Mouse (Mus musculus): ENCODE measurements around the gene Olfml3. TPM values are rescaled to one million over a fixed set of nuclear protein-coding genes. Genes with fewer than 3 reads are reported as not detected.

Olfml3 gene
- polyA plus RNA-seq, 1 experiment from 2014 or later = 51.2 TPM

DNA sequence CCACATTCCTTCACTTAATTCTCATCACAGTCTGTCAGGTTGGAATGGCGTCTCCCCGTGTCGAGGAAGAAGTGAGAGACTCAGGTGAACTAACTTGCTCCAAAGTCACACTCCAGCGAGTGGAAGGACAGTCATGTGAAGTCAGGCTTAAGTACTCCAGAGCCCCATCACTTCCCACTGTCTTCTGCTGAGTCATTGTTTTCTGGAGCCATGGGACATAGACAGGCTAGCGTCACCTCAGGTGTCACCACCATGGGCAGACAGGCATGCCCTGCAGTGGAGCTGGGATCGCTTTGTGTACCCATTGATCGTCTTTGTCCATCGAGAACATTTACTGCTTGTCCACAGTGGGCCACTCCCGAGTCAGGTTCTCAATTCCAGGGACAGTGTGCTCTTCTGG lies 8.0 kb downstream of the Olfml3 start:
- WGBS = 76% methylated on average over 9 of the region's 9 CpGs
- DNase-seq (ENCODE audit: low spot score) = no peak
- H3K4me3 ChIP-seq (replicated peaks; ENCODE audit: low read depth, low read length) = no peak overlapping the region
- no peak for TF ChIP-seq CTCF (IDR thresholded peaks at IDR 0.05; ENCODE audit: low read depth)
- no peaks in the 10 kb centered on the region for H3K27me3 ChIP-seq (ENCODE audit: insufficient read depth, low read length)
- no peak overlapping the region for H3K27ac ChIP-seq
- H3K36me3 ChIP-seq (ENCODE audit: insufficient read depth, low read length) = no peaks in the 10 kb centered on the region
- H3K4me1 ChIP-seq (replicated peaks; ENCODE audit: insufficient read depth, low read length) = peaks cover 12% of the 10 kb centered on the region; the same call in 1 of the 2 replicates
- H3K9me3 ChIP-seq (replicated peaks; ENCODE audit: low read length) = no peaks in the 10 kb centered on the region
- H3K9ac ChIP-seq (ENCODE audit: low read depth, low read length) = no peak overlapping the region
- H3K4me2 ChIP-seq (ENCODE audit: low read length) = no peak overlapping the region
- ATAC-seq (replicated peaks; ENCODE audit: low FRiP score, low read depth) = no peak

DNA sequence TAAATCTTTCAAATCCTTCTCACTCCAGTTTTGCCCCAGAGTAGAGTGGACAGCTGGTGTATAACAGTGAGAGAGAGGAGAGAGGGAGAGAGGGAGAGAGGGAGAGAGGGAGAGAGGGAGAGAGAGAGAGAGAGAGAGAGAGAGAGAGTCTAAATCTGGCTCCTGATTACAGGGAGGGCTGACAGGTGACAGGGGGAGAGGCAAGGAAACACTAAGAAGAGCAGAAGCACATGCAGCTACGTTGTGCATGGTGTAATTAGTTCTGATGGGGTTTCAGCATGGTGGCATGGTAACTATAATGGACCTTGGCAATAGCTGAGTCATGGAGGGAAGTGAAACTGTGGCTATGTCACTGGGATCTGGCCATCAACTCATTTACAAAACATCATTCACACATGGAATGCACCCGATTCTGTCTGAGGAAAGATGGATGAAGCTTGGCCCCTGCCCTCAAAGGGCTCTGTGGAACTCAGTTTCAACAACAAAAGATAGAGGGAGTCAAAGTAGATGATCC lies 9.9 kb downstream of the Olfml3 start:
- Histone ChIP-seq H3K27ac (no peak overlapping the region), H3K36me3 (ENCODE audit: insufficient read depth, low read length) (no peaks in the 10 kb centered on the region), H3K9me3 (replicated peaks; ENCODE audit: low read length) (no peaks in the 10 kb centered on the region), H3K27me3 (ENCODE audit: insufficient read depth, low read length) (no peaks in the 10 kb centered on the region), H3K4me1 (replicated peaks; ENCODE audit: insufficient read depth, low read length) (no peaks in the 10 kb centered on the region), H3K9ac (ENCODE audit: low read depth, low read length) (no peak overlapping the region), H3K4me2 (ENCODE audit: low read length) (no peak overlapping the region), H3K4me3 (replicated peaks; ENCODE audit: low read depth, low read length) (no peak overlapping the region)
- TF ChIP-seq CTCF (IDR thresholded peaks at IDR 0.05; ENCODE audit: low read depth) = no peak
- no peak for ATAC-seq (replicated peaks; ENCODE audit: low FRiP score, low read depth)
- no peak for DNase-seq (ENCODE audit: low spot score)
- WGBS = 28% methylated on average over 2 of the region's 2 CpGs

DNA sequence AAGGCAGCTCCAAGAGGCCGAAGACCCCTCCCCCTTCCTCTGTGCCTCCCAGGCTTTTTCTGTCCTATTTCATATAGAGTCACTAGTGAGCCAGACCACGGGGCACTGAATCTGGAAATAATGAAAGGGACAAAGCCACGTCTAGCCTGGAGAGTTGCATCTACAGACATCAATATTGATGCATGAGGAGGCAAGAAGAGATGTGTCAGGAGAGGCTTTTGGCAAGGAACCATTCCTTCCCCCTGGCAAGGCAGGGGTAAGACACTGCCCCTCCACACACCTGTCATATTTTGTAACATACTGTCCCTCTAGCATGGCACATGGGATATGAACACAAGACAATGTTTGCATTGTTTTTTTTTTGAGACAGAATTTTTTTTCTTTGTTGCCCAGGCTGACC lies 11.2 kb downstream of the Olfml3 start:
- Histone ChIP-seq H3K27ac (no peak overlapping the region), H3K9ac (ENCODE audit: low read depth, low read length) (no peak overlapping the region), H3K9me3 (replicated peaks; ENCODE audit: low read length) (no peaks in the 10 kb centered on the region), H3K36me3 (ENCODE audit: insufficient read depth, low read length) (no peaks in the 10 kb centered on the region), H3K4me3 (replicated peaks; ENCODE audit: low read depth, low read length) (no peak overlapping the region), H3K4me1 (replicated peaks; ENCODE audit: insufficient read depth, low read length) (no peaks in the 10 kb centered on the region), H3K27me3 (ENCODE audit: insufficient read depth, low read length) (no peaks in the 10 kb centered on the region), H3K4me2 (ENCODE audit: low read length) (no peak overlapping the region)
- ATAC-seq (replicated peaks; ENCODE audit: low FRiP score, low read depth) = no peak
- 60% methylated on average over 3 of the region's 3 CpGs for WGBS
- no peak for DNase-seq (ENCODE audit: low spot score)
- TF ChIP-seq CTCF (IDR thresholded peaks at IDR 0.05; ENCODE audit: low read depth) = no peak

DNA sequence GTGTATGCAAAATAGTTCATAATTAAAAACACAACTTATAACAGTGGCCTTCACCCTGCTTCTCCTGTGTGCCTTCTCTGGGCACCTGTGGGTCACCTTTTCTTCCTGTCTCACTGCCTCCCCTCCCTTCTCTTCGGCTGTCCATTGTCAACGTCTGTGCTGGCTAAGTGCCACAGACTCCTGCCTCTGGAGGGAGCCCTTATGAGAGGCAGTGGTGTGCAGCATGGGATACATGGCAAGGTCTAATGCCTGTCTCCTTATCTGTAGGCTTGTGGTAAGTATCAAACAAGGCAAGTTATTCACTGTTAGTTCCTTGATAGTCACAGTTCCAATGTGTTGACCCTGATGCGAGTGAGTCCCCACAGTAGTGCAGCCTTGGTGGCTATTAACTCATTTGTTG lies 13.7 kb downstream of the Olfml3 start:
- no peak overlapping the region for H3K4me2 ChIP-seq (ENCODE audit: low read length)
- no peak overlapping the region for H3K27ac ChIP-seq
- DNase-seq (ENCODE audit: low spot score) (no peak), ATAC-seq (replicated peaks; ENCODE audit: low FRiP score, low read depth) (no peak)
- H3K36me3 ChIP-seq (ENCODE audit: insufficient read depth, low read length) = no peaks in the 10 kb centered on the region
- WGBS = 38% methylated on average over 3 of the region's 3 CpGs
- peak; percentile 30; the same call in 1 of the 2 replicates for TF ChIP-seq CTCF (IDR thresholded peaks at IDR 0.05; ENCODE audit: low read depth)
- H3K27me3 ChIP-seq (ENCODE audit: insufficient read depth, low read length) = no peaks in the 10 kb centered on the region
- H3K4me3 ChIP-seq (replicated peaks; ENCODE audit: low read depth, low read length) = no peak overlapping the region
- no peaks in the 10 kb centered on the region for H3K9me3 ChIP-seq (replicated peaks; ENCODE audit: low read length)
- no peaks in the 10 kb centered on the region for H3K4me1 ChIP-seq (replicated peaks; ENCODE audit: insufficient read depth, low read length)
- no peak overlapping the region for H3K9ac ChIP-seq (ENCODE audit: low read depth, low read length)

DNA sequence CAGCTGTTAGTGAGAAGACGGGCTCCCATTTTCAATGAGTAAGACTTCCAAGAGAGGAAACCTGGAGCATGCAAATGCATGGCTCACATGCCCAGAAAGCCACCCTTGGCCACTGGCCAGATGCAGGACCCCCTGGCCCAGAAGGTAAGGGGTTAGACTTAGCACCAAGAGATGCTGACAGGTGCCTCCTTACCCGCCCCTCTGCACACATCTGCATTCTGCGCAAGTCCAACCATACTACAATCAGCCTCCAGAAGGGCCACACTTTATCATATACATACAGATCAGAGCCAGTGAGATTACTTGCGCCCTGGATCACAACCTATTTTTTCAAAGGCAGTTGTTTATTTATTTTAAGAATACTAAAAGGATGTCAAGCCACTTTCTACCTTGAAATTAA lies 19.1 kb downstream of the Olfml3 start:
- no peak for TF ChIP-seq CTCF (IDR thresholded peaks at IDR 0.05; ENCODE audit: low read depth)
- Histone ChIP-seq H3K4me3 (replicated peaks; ENCODE audit: low read depth, low read length) (no peak overlapping the region), H3K27me3 (ENCODE audit: insufficient read depth, low read length) (no peaks in the 10 kb centered on the region), H3K4me1 (replicated peaks; ENCODE audit: insufficient read depth, low read length) (0 out of 2 replicates have a peak, but pooled peaks cover 7% of the 10 kb centered on the region), H3K36me3 (ENCODE audit: insufficient read depth, low read length) (no peaks in the 10 kb centered on the region), H3K27ac (no peak overlapping the region), H3K4me2 (ENCODE audit: low read length) (no peak overlapping the region), H3K9me3 (replicated peaks; ENCODE audit: low read length) (no peaks in the 10 kb centered on the region), H3K9ac (ENCODE audit: low read depth, low read length) (no peak overlapping the region)
- no peak for ATAC-seq (replicated peaks; ENCODE audit: low FRiP score, low read depth)
- DNase-seq (ENCODE audit: low spot score) = no peak
- WGBS = 69% methylated on average over 4 of the region's 4 CpGs

DNA sequence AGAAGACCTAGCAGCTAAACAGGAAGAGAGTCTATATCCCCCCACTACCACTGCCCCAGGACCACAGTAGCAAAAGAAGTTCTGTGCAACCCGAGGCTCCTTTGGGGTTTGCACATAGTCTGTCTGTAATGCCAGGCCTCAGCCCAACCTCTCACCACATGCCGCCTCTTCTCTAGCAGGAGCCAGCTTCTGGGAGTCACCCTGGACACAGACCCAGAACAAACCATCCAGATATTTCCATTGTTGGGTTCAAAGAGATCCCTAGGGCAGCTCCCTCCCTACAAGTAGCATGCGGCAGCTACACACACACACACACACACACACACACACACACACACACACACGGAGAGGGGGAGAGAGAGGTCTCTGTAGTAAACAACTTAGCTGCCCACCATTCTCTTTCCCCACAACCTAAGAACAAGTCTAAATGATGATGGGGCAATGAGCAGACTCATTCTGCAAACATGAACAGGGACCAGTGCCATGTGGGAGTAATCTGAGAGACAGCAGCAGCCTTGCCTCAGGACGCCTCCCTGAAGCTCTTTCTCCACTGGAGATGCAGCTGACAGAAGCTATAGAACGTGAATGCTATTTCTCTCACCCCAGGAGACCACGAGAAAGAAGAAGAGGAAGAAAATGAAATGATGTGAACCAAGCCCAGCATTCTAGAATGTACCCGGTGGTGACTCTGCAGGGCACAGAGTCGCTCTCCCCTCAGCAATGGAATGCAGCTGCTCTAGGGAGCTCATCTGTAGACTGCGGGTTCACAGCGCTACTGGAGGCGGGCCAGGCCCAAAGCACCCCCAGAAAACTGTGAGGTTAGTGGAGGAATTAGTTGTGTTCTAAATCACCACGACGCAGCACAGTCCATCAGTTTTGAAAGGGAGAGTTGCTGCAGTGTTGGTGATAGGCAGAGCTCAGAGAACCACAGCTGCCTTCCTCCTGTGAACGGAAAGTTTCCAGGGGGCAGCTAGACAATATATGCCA lies 20.7 kb downstream of the Olfml3 start:
- Histone ChIP-seq H3K36me3 (ENCODE audit: insufficient read depth, low read length) (no peaks in the 10 kb centered on the region), H3K27me3 (ENCODE audit: insufficient read depth, low read length) (no peaks in the 10 kb centered on the region), H3K4me3 (replicated peaks; ENCODE audit: low read depth, low read length) (no peak overlapping the region), H3K9me3 (replicated peaks; ENCODE audit: low read length) (no peaks in the 10 kb centered on the region), H3K4me1 (replicated peaks; ENCODE audit: insufficient read depth, low read length) (0 out of 2 replicates have a peak, but pooled peaks cover 7% of the 10 kb centered on the region), H3K9ac (ENCODE audit: low read depth, low read length) (no peak overlapping the region), H3K4me2 (ENCODE audit: low read length) (no peak overlapping the region), H3K27ac (peak overlapping the region; percentile 81)
- 51% methylated on average over 15 of the region's 15 CpGs for WGBS
- TF ChIP-seq CTCF (IDR thresholded peaks at IDR 0.05; ENCODE audit: low read depth) = no peak
- peak; percentile 33 for DNase-seq (ENCODE audit: low spot score)
- ATAC-seq (replicated peaks; ENCODE audit: low FRiP score, low read depth) = no peak

Measured in kidney, postnatal 0 days (tissue).